Mouse (Mus musculus): Measurements from ENCODE around the gene Tdg.
A peak's percentile ranks its signal among the peaks of the same experiment; 100 is the strongest.
"Not testable (repeated sequence)": the region's sequence is repeated elsewhere in the genome, so short reads cannot be mapped to it uniquely, and the experiment has no call there.

The Tdg gene

DNA sequence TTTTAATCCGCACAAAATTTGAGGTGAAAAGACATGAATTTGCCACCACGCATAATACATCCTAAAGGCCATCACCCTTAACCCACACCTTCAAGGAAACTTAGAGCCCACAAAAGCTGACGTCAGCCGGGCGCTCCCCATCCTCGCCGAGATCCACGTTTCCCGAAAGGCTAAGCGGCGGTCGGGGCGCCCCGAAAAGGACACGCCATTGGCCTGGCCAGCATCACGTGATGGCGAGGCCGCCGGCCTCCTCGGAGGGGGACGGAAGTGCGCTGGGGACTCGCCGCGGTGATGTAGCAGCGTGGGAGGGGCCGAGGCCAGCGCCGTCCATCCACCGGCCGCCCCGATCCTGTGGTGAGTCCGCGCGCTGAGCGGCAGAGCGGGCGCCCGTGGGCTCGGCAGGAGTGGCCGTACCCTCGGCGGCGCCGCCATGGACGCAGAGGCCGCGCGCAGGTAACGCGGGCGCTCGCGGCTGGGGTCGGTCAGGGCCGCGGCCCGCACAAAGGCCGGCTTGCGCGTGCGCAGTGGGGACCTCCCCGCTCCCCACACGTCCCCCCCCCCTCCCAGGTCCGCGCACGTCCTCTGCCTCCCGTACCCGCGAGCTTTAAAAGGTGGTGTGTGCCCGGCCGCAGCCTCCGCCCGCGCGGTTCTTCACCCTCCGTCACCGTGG lies at the start of gene Tdg:
Tdg (plus strand) TSS at position 243 of the 670 bp plus-strand sequence.
- DNase-seq (ENCODE audit: low read depth), result peak; percentile 96

DNA sequence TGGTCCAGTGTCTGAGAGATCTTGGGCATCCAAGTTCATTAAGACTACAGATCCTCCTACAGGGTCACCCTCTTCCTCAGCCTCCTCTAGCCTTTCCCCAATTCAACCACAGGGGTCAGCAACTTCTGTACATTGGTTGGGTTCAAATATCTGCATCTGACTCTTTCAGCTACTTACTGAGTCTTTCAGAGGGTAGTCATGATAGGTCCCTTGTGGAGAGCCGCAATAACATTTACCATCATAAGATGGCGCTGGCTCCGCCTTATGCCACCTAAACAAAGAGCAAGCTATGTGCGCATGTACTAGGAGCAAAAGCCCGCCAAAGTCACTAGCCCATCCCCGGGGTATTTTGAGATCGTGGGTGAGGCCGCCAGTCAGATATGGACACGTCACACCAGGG lies 40.0 kb upstream of the Tdg start:
- DNase-seq (ENCODE audit: low read depth), result not testable (repeated sequence)

DNA sequence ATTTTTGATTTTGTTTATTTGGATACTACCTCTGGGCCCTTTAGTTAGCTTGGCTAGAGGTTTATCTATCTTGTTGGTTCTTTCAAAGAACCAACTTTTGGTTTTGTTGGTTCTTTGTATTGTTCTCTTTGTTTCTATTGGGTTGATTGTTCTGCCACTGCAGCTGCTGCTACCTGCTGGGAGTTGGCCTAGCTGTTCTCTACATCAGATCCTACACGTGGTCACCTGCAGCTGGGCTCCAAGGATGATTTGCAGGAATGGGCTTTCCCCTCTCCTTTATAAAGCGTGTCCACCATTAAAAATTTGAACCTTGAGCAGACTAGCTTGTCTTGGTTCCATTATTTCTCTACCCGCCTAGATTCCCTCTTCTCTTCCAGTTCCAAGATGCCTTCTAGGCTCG lies 35.2 kb upstream of the Tdg start:
- not testable (repeated sequence) for DNase-seq (ENCODE audit: low read depth)

- peak; percentile 51 for DNase-seq (ENCODE audit: low read depth)
Observed at GRCm38 (mm10) chr10:82622235-82622634, 7.4 kb upstream of the Tdg start.

DNA sequence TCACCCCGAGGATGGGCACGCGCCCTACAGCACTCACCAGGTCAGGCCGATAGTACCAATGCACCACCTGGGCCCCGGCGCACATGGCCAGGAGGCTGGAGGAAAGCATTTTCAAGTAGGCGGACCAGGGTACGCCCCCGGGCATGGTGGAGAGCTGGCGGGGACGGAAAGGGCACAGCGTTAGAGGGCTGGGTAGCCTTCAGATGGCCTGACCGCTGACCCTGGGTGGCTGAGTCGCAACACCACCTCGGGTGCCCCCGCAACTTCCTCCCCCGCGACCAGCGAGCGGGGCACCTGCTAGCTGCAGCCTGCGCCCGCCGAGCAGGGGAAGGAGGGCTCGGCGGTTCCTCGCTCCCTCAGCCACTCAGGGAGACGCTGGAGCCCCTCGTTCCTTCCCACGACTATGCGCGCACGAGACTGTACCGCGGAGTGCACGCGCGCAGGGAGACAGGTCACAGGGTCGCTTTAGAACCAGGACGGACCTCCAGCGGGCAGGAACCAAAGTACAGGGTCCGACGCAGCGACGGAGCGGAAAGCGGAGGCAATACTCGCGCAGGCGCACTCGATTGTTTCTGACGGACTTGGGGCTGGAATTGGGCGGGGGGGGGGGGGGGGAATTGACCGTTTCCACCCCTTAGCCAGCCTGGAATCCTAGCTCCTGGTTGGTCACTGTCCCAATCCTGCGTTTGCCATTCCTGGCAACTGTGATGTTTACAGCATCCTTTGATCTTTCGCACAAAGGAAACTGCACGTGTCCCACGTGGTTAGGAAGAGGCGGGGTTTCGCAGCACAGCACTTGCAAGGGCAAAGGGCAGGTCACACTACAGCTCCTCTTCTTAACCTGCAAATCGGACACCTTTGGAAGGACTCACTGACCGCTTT lies 6.7 kb upstream of the Tdg start, which contains the start of gene 1190007I07Rik:
1190007I07Rik (minus strand) TSS at position 558 of the 882 bp plus-strand sequence.
- DNase-seq (ENCODE audit: low read depth), result peak; percentile 93

GRCm38 (mm10) chr10:82623553-82623932 lies 6.1 kb upstream of the Tdg start:
- DNase-seq (ENCODE audit: low read depth), result not testable (repeated sequence)

DNA sequence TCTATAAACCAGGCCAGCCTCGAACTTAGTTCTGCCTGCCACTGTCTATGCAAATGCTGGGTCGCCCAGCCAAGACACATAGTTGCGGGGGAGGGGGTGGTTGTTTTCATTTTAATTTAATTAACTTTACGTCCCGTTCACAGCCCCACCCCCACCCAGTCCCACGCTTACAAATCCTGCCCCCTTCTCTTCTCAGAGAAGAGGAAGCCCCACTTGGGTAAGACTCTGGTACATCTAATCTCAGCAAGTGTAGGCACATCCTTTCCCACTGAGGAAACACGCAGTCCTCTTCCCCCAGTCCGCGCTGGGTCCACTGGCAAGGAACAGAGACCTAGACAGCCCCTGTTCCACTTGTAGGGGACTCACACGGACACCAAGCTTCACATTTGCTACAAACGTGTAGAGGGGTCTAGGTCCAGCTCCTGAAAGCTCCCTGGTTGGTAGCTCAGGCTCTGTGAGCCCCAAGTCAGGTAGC lies 480 bp upstream of the Tdg start:
- no peak for DNase-seq (ENCODE audit: low read depth)

DNA sequence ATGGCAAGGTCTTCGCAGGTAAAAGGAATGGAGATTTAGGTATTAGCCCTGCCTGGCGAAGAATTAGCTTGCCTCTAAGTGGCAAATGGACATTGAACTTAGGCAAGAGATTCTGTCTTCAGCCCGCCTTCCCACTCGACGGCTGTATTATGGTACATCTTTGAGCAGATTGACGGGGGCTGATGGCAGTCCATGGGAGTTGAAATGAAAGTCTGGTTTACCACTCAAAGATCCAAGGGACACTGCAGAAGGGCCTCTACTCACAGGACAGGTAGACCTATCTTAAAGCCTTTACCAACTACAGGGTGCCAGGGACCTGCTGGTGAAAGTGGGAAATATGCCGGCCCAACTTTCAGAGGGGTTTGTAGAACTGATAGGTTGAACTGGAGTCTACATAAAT lies 869 bp downstream of the Tdg start:
- DNase-seq (ENCODE audit: low read depth), result no peak

GRCm38 (mm10) chr10:82631133-82631532 lies 1.5 kb downstream of the Tdg start:
- DNase-seq (ENCODE audit: low read depth), result peak; percentile 24

DNA sequence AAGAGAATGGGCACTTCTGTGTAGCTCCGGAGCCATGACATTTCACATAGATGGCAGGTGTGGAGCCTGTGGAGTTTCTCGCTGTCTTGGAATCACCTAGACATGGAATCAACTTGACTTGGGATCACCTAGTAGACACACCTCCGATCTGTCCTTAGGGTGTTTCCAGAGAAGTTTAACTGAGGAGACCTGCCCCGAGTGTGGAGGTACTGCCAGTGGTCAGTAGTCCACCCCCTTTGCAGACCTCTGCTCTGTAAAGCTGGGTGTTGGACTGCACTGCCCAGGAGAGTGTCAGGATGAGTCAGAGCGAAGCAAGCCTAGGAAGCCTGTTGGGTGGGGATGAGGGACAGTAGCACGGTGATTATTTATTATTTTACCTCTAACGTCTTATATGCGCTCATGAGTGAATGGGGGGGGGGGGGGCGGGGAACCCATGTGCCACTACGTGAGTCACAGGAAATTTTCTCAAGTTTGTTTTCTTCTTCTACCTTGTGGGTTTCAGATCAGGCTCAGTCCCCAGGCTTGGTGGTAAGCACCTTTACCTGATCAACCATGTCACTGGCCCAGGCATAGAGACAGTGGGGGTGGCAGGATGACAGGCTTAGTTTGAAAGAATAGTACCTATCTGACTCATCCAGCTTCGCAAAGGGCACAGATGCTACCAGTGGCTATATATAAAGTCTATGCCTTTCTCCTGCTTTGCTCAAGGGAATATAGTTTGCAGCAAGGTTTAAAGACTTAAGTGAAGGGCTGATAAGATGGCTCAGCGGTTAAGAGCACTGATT lies 3.1 kb downstream of the Tdg start:
- peak; percentile 28 for DNase-seq (ENCODE audit: low read depth)

DNA sequence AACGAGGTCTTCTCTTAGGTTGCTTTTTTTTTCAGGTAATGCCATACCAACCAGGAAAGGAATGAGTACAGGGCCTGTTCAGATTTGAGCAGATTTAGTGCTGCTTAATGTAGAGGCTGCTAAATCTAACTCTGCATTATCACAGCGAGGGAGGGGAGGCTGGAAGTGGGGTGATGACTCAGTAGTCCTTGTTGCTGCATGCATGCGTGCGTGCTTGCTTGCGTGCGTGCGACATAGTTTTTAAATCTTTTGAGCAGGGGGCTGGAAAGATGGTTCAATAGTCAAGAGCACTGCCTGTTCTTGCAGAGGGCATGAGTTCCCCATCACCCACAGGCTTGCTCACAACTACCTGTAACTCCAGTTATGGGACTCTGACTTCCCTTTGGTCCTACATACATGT lies 4.7 kb downstream of the Tdg start:
- no peak for DNase-seq (ENCODE audit: low read depth)

DNA sequence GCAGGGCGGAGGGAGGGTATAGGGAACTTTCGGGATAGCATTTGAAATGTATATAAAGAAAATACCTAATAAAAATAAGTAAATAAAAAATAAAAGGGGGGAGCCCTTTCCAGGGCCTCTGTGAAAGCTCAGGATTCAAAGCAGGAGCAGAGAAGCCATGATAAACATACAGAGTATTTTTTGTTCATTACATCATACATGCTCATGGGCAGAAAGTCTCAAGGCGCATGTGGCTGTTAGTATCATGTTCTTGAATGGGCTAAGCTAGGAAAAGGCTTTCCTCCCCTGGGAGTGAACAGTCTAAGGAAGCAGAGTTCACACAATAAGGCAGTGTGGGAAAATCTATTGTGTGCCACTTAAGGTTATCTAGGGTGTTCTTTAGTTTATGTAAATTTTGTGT lies 6.7 kb downstream of the Tdg start:
- DNase-seq (ENCODE audit: low read depth), result no peak

- DNase-seq (ENCODE audit: low read depth), result no peak
Observed at GRCm38 (mm10) chr10:82639032-82639698, 9.5 kb downstream of the Tdg start.

- DNase-seq (ENCODE audit: low read depth), result no peak
Observed at GRCm38 (mm10) chr10:82641481-82641880, 11.9 kb downstream of the Tdg start.

DNA sequence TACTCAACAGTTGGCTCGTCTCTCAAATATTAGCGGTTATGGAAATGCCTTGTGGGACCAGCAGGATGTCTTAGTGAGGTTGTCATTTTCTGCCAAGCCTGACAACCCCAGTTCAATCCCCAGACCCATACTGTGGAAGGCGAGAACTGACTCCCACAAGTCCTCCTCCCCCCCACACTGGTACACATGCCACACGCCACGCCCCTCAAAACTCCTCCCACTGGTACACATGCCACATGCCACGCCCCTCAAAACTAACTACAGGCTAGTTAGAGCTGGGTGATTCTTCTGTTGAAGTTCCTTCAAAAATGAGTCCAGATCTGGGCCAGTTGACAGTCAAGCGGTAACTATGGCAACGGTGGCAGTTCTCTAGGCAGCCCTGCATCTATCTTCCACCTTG lies 16.5 kb downstream of the Tdg start:
- no peak for DNase-seq (ENCODE audit: low read depth)

- no peak for DNase-seq (ENCODE audit: low read depth)
Observed at GRCm38 (mm10) chr10:82647205-82647811, 17.7 kb downstream of the Tdg start.

GRCm38 (mm10) chr10:82651221-82651620 lies 21.6 kb downstream of the Tdg start:
- no peak for DNase-seq (ENCODE audit: low read depth)

DNA sequence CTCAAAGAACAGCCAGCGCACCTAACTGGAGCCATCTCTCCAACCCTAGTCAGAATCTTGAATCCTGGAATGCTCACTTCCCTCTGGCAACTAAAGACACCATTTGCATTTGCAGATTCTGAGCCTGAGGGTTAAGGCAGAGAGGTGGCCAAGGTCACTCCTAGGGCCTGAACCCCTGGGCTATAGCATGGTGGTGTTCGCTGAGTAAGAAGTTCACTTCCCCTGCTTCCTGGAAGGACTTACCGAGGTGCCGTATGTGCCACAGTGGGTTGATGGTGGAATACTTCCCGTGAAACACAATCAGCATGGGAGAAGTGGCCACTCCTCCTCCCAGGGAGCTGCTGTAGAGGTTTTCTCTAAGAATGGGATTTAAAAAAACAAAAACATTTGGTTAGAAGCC lies 23.0 kb downstream of the Tdg start:
- no peak for DNase-seq (ENCODE audit: low read depth)

DNA sequence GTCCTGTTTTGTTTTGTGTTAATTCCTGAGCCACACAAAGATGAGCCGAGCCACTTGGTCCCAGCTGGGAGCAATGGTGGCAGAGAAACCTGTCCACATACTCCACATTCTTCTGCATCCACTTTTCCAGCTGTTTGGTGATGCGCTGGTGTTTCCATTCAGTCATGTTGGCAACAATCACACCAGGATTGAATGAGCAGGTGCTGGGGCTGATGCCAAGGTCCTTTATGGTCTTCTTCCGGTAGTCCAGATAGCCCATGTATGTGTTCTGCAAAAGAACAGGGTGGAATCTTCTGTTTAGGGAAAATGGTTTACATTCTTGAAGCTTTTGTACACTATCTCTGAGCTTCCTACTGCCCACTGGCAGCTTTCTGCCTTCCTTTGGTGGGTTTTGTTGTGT lies 25.0 kb downstream of the Tdg start:
- DNase-seq (ENCODE audit: low read depth), result no peak

GRCm38 (mm10) chr10:82661820-82662219 lies 32.2 kb downstream of the Tdg start:
- peak; percentile 22 for DNase-seq (ENCODE audit: low read depth)

DNA sequence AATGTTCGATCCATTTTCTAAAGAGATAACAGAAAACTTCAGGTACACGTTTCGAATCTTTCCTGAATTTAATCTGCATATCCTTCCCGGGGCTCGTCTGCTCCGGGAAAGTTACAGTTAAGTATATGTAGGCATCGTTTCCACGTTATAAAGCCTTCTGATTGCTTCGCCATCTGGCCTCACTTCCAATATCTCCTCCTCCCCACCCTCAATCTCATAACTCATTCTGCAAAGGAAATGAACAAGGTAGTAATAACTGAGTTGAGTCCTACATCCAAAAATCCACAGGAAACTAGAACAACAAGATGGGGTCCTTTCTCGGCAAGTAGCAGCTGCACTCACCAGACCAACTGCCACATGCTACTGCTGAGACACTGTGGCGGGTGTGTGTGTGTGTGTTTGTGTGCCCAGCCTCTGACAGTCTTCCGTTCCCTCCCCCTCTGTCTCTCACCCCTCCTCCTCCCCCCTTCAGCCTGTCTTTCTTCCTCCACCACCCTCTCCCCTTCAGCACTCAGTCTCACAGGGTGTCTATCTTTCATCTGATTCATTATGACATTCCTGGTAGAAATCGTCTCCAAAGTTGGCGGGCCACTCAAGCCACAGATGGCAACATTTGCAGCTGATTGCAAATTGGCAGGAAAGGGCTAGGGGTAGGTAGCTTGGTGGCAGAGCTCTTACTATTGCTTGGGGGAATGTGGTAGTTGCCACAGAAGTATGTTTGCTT lies 32.8 kb downstream of the Tdg start:
- peak; percentile 59 for DNase-seq (ENCODE audit: low read depth)

Data from naive thymus-derived CD4-positive, alpha-beta T cell, adult 2 months (primary cell).